Mouse (Mus musculus) macrophage (primary cell): ENCODE measurements around the gene Wt1. TPM values are rescaled to one million over a fixed set of nuclear protein-coding genes. Genes with fewer than 3 reads are reported as not detected.

Source experiments
- H3K27ac ChIP-seq: fragments of 350-480 bp; formaldehyde crosslinking; 2 replicates; pipeline ENCODE4 v1.9.0; 2021
- H3K36me3 ChIP-seq: fragments of 350-480 bp; formaldehyde crosslinking; 2 replicates; pipeline ENCODE4 v1.9.0; 2021; ENCODE audit errors: inconsistent target
- H3K4me3 ChIP-seq: fragments of 350-480 bp; formaldehyde crosslinking; 2 replicates; pipeline ENCODE4 v1.9.0; 2021; ENCODE audit errors: inconsistent target
- H3K79me2 ChIP-seq: fragments of 350-480 bp; formaldehyde crosslinking; 2 replicates; pipeline ENCODE4 v1.9.0; 2021; ENCODE audit errors: inconsistent target
- WGBS: methylation state at CpG from one replicate; pipeline ENCODE4 v1.1.7; 2026; ENCODE audit warnings: inconsistent platforms; ENCODE audit not compliant: missing documents; 5-methylcytosine and 5-hydroxymethylcytosine counted together
- polyA plus RNA-seq: library from polyadenylated mRNA; stranded (reverse); fragments of 250-400 nt; gene quantifications from 3 replicates; pipeline ENCODE4 v1.2.4, GENCODE M21; 2018; ENCODE audit warnings: inconsistent platforms

The Wt1 gene
- polyA plus RNA-seq, 1 experiment from 2014 or later: not detected

DNA sequence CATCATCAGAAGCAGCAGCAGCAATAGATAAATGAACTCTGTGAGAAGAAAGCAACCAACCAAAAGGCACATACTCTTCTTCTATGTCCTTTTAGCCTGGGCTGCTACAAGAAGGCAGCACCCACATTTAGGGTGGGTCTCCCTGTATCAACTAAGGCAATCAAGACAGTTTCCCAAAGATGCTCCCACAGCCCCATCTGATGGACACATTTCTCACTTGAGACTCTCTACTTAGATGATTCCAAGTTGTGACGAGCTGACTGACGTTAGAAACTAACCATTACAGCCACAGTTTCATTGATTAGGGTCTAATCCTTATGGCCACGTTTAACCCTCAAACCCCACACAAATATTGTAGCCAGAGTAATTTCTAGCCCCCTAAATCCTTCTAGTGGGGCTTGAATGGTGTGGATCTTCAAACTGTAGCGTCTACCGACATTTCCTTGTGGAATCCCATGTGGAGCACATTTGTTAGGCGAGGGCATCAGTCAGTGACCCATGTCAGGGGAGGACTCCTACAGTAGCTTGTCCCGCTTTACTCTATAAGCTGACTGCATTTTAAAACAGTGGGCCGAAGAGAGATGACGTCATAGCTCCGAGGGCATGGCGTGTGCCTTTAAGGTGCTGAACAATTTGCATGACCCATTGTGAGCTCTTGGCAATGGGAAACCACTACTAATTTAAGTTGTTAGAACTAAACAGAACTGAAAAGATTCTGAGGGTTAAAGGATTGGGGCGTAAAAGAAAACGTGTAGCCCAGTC is 59.6 kb downstream of the Wt1 start:
- Histone ChIP-seq H3K4me3 (no peak overlapping the region), H3K36me3 (no peaks in the 10 kb centered on the region), H3K79me2 (no peaks in the 10 kb centered on the region), H3K27ac (no peak overlapping the region)
- 89% methylated on average over 13 of the region's 13 CpGs for WGBS

DNA sequence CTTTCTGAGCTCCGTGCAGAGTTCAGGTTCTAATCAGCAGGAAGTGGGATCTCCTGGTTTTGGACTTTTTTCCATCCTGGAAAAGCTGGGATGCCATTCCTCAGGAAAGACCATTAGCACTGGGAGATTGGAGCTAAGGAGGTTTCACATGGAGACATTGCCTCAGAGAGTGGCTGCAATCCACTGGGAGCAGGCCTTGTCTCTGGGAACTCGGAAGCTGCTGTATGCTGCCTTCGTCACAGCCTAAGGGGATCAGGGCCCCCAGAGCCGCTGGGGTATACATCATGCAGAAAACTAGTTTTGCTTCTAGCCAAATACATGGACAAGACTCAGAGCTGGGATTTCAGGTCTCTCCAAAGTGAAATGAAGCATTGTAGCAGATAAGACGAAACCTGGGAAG is 60.3 kb downstream of the Wt1 start:
- Histone ChIP-seq H3K27ac (no peak overlapping the region), H3K79me2 (no peaks in the 10 kb centered on the region), H3K36me3 (no peaks in the 10 kb centered on the region), H3K4me3 (no peak overlapping the region)
- WGBS: 89% methylated on average over 5 of the region's 5 CpGs

DNA sequence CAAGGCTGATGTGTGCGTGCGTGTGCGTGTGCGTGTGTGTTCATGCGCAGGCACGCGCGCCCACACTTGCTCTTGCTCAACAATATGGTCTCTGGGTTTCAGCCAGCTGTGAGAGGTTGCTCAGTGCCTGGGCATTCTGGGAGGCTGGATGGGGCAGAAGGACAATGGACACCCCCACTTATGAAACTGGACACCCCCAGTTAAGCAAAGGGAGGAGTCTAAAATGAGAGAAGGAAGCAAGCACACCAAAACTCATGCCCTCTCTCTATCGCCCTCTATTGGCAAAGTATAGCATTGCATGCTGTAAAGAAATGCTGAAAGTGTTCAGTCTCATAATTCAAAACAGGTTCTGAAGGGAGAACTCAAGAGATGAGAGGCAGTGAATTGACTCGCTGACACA is 61.9 kb downstream of the Wt1 start:
- WGBS: 51% methylated on average over 10 of the region's 10 CpGs
- Histone ChIP-seq H3K27ac (no peak overlapping the region), H3K36me3 (no peaks in the 10 kb centered on the region), H3K79me2 (no peaks in the 10 kb centered on the region), H3K4me3 (no peak overlapping the region)

- WGBS: 28% methylated on average over 5 of the region's 5 CpGs
- Histone ChIP-seq H3K4me3 (no peak overlapping the region), H3K27ac (no peak overlapping the region), H3K79me2 (no peaks in the 10 kb centered on the region), H3K36me3 (no peaks in the 10 kb centered on the region)
These were observed 63.0 kb downstream of the Wt1 start for GRCm38 (mm10) chr2:105189352-105189751.

GRCm38 (mm10) chr2:105200152-105200551 is 73.8 kb downstream of the Wt1 start:
- Histone ChIP-seq H3K36me3 (no peaks in the 10 kb centered on the region), H3K79me2 (no peaks in the 10 kb centered on the region), H3K27ac (no peak overlapping the region), H3K4me3 (no peak overlapping the region)
- WGBS: 69% methylated on average over 8 of the region's 8 CpGs

- Histone ChIP-seq H3K79me2 (no peaks in the 10 kb centered on the region), H3K36me3 (no peaks in the 10 kb centered on the region), H3K27ac (no peak overlapping the region), H3K4me3 (no peak overlapping the region)
- 91% methylated on average over 9 of the region's 9 CpGs for WGBS
These were observed 80.3 kb downstream of the Wt1 start for GRCm38 (mm10) chr2:105206563-105207174.

- Histone ChIP-seq H3K79me2 (no peaks in the 10 kb centered on the region), H3K27ac (no peak overlapping the region), H3K4me3 (no peak overlapping the region), H3K36me3 (no peaks in the 10 kb centered on the region)
- WGBS: 74% methylated on average over 7 of the region's 7 CpGs
These were observed 86.5 kb downstream of the Wt1 start for GRCm38 (mm10) chr2:105212839-105213238.

GRCm38 (mm10) chr2:105215914-105216313 is 89.6 kb downstream of the Wt1 start:
- Histone ChIP-seq H3K27ac (no peak overlapping the region), H3K4me3 (no peak overlapping the region), H3K36me3 (no peaks in the 10 kb centered on the region), H3K79me2 (no peaks in the 10 kb centered on the region)
- 61% methylated on average over 8 of the region's 8 CpGs for WGBS

- WGBS: 72% methylated on average over 5 of the region's 5 CpGs
- H3K36me3 ChIP-seq: no peaks in the 10 kb centered on the region
- no peak overlapping the region for H3K4me3 ChIP-seq
- H3K79me2 ChIP-seq: no peaks in the 10 kb centered on the region
- no peak overlapping the region for H3K27ac ChIP-seq
These were observed 92.9 kb downstream of the Wt1 start for GRCm38 (mm10) chr2:105219229-105219628.

- no peak overlapping the region for H3K27ac ChIP-seq
- WGBS: 13% methylated on average over 8 of the region's 8 CpGs
- H3K36me3 ChIP-seq: no peaks in the 10 kb centered on the region
- no peak overlapping the region for H3K4me3 ChIP-seq
- H3K79me2 ChIP-seq: no peaks in the 10 kb centered on the region
These were observed 93.3 kb downstream of the Wt1 start for GRCm38 (mm10) chr2:105219664-105220063.

DNA sequence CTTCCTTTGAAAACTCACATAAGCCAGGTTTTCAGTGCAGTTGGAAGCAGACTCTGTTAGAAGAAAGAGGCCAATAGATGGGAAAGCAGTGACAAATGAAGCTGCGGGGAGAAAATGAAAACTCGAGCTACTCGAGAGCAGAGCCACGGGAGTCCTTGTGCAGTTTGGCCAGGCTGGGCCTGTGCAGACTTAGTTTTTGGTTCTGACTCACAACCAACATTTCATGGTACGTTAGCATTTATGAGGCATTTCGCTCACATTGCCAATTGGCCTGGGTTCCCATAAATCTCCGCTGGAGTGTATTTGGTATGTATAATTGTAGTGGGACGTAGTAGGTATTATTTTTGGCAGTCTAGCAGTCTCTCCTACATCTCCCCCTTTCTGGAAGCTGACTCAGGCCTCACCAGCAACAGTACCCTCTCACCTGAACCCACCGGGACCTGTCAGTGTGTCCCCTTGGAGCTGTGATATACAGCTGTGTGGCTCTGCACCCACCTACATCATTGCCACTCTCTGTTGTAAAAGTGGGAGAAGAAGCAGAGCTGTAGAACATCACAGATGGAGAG is 94.5 kb downstream of the Wt1 start:
- Histone ChIP-seq H3K36me3 (no peaks in the 10 kb centered on the region), H3K4me3 (no peak overlapping the region), H3K27ac (no peak overlapping the region), H3K79me2 (no peaks in the 10 kb centered on the region)
- 95% methylated on average over 9 of the region's 9 CpGs for WGBS

Other genes starting within 250 kb of the Wt1 start
- gene Eif3m, start 109.4 kb upstream of the Wt1 start, polyA plus RNA-seq: 99.0 to 127 TPM (median 124 TPM) in 3 replicates
- gene Gm11060, start 34.5 kb upstream of the Wt1 start, polyA plus RNA-seq: not detected in 3 replicates
- not detected in 3 replicates for gene Them7, start 97.8 kb downstream of the Wt1 start, polyA plus RNA-seq